Mouse (Mus musculus): ENCODE measurements at regions not wholly inside any gene's neighbourhood (a gene's known extent, or its start where the extent isn't known, plus 50 kb on each side); places are given as distances from the start of the nearest gene placed in this dataset.

GRCm38 (mm10) chr14:53845646-53846045, 408.3 kb downstream of the Dad1 start:
- TF ChIP-seq CTCF (IDR thresholded peaks at IDR 0.05; ENCODE audit: borderline replicate concordance, control insufficient read depth, extremely low read depth, insufficient read depth, low read length, poor library complexity) (no peak), POLR2A (IDR thresholded peaks at IDR 0.05; ENCODE audit: control insufficient read depth, extremely low read depth, insufficient read depth, low read length, poor library complexity) (no peak)
